Mouse (Mus musculus) brain, embryonic 14.5 days (tissue): ENCODE results near the gene Abhd5.

Experiments
- CTCF ChIP-seq: fragments of 200-500 bp; IDR thresholded peaks from 2 replicates; pipeline ENCODE4 v1.5.1; 2012; ENCODE audit warnings: inconsistent platforms, mild to moderate bottlenecking, moderate library complexity, borderline replicate concordance; ENCODE audit not compliant: insufficient read depth, insufficient read length; ENCODE audit errors: extremely low read depth
- POLR2A ChIP-seq: fragments of 200-500 bp; IDR thresholded peaks from 2 replicates; pipeline ENCODE4 v1.6.1; 2012; ENCODE audit warnings: mild to moderate bottlenecking, inconsistent platforms, borderline replicate concordance; ENCODE audit not compliant: poor library complexity, insufficient read depth, insufficient read length, severe bottlenecking; ENCODE audit errors: extremely low read depth

DNA sequence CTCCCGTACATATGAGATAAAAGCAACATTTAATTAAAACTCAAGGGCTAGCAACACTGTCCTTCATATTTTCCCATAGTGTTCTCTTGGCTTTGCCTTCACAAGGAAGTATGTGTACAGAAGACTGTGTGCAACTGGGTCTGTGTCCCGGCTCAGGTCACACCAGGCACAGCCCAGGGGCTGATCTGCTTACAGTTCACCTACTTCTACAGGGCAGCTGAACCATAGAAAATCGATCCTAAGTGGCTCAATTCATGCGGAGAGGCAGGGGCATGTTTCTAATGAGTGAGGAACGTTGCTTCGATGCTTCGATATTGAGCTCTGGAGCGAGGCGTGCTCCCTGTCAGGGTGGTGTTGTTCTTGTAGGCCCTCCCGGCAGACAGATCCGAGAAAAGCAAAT is 35.9 kb upstream of the Abhd5 start:
- TF ChIP-seq POLR2A = no peak
- no peak for TF ChIP-seq CTCF
